Mouse (Mus musculus): ENCODE results near the gene Ss18l2. TPM values are rescaled to one million over a fixed set of nuclear protein-coding genes. Genes with fewer than 3 reads are reported as not detected.

Gene Ss18l2
- polyA plus RNA-seq, 1 experiment from 2014 or later = 111 TPM

GRCm38 (mm10) chr9:121690734-121691133, 19.4 kb upstream of the Ss18l2 start:
- peaks cover 27% of the 10 kb centered on the region; the same call in 1 of the 2 replicates for H3K36me3 ChIP-seq (ENCODE audit: control insufficient read depth, insufficient read depth, low read length)
- no peaks in the 10 kb centered on the region for H3K4me1 ChIP-seq (ENCODE audit: control insufficient read depth, insufficient read depth, low read length)
- H3K4me3 ChIP-seq (ENCODE audit: low read length) = no peak overlapping the region
- H3K27ac ChIP-seq (ENCODE audit: low read depth, low read length) = no peak overlapping the region
- H3K4me2 ChIP-seq (replicated peaks; ENCODE audit: low read depth, low read length) = no peak overlapping the region
- H3K9ac ChIP-seq (ENCODE audit: low read depth, low read length) = no peak overlapping the region
- WGBS = 93% methylated on average over 7 of the region's 7 CpGs
- no peak for ATAC-seq (ENCODE audit: low FRiP score, low TSS enrichment)
- no peaks in the 10 kb centered on the region for H3K27me3 ChIP-seq (ENCODE audit: control insufficient read depth, insufficient read depth, low read length)
- H3K9me3 ChIP-seq (ENCODE audit: control insufficient read depth, low read length) = no peaks in the 10 kb centered on the region

GRCm38 (mm10) chr9:121694736-121695135, 15.4 kb upstream of the Ss18l2 start:
- Histone ChIP-seq H3K4me1 (ENCODE audit: control insufficient read depth, insufficient read depth, low read length) (no peaks in the 10 kb centered on the region), H3K9me3 (ENCODE audit: control insufficient read depth, low read length) (no peaks in the 10 kb centered on the region), H3K4me3 (ENCODE audit: low read length) (no peak overlapping the region), H3K4me2 (replicated peaks; ENCODE audit: low read depth, low read length) (no peak overlapping the region), H3K36me3 (ENCODE audit: control insufficient read depth, insufficient read depth, low read length) (peaks cover 14% of the 10 kb centered on the region; the same call in 1 of the 2 replicates), H3K27me3 (ENCODE audit: control insufficient read depth, insufficient read depth, low read length) (no peaks in the 10 kb centered on the region), H3K9ac (ENCODE audit: low read depth, low read length) (no peak overlapping the region), H3K27ac (ENCODE audit: low read depth, low read length) (no peak overlapping the region)
- ATAC-seq (ENCODE audit: low FRiP score, low TSS enrichment) = no peak
- WGBS = 71% methylated on average over 12 of the region's 12 CpGs

GRCm38 (mm10) chr9:121696626-121697025, 13.5 kb upstream of the Ss18l2 start:
- H3K4me1 ChIP-seq (ENCODE audit: control insufficient read depth, insufficient read depth, low read length) = no peaks in the 10 kb centered on the region
- no peak overlapping the region for H3K27ac ChIP-seq (ENCODE audit: low read depth, low read length)
- H3K4me3 ChIP-seq (ENCODE audit: low read length) = no peak overlapping the region
- H3K27me3 ChIP-seq (ENCODE audit: control insufficient read depth, insufficient read depth, low read length) = no peaks in the 10 kb centered on the region
- H3K9me3 ChIP-seq (ENCODE audit: control insufficient read depth, low read length) = no peaks in the 10 kb centered on the region
- peaks cover 6% of the 10 kb centered on the region; the same call in 1 of the 2 replicates for H3K36me3 ChIP-seq (ENCODE audit: control insufficient read depth, insufficient read depth, low read length)
- H3K9ac ChIP-seq (ENCODE audit: low read depth, low read length) = no peak overlapping the region
- WGBS = 91% methylated on average over 9 of the region's 9 CpGs
- ATAC-seq (ENCODE audit: low FRiP score, low TSS enrichment) = no peak
- H3K4me2 ChIP-seq (replicated peaks; ENCODE audit: low read depth, low read length) = no peak overlapping the region

GRCm38 (mm10) chr9:121697150-121698049, 12.7 kb upstream of the Ss18l2 start:
- H3K27me3 ChIP-seq (ENCODE audit: control insufficient read depth, insufficient read depth, low read length) = no peaks in the 10 kb centered on the region
- 100% methylated on average over 1 of the region's 1 CpGs for WGBS
- 0 out of 2 replicates have a peak, but pooled peaks have one; percentile 32 for ATAC-seq (ENCODE audit: low FRiP score, low TSS enrichment)

GRCm38 (mm10) chr9:121704261-121704645, 5.9 kb upstream of the Ss18l2 start:
- 23% methylated on average over 11 of the region's 11 CpGs for WGBS

More at GRCm38 (mm10) chr9:121697150-121698049, 12.7 kb upstream of the Ss18l2 start:
- no peaks in the 10 kb centered on the region for H3K9me3 ChIP-seq (ENCODE audit: control insufficient read depth, low read length)
- H3K36me3 ChIP-seq (ENCODE audit: control insufficient read depth, insufficient read depth, low read length) = peaks cover 5% of the 10 kb centered on the region; the same call in 1 of the 2 replicates
- no peak overlapping the region for H3K4me2 ChIP-seq (replicated peaks; ENCODE audit: low read depth, low read length)
- no peak overlapping the region for H3K4me3 ChIP-seq (ENCODE audit: low read length)
- no peak overlapping the region for H3K27ac ChIP-seq (ENCODE audit: low read depth, low read length)
- no peak overlapping the region for H3K9ac ChIP-seq (ENCODE audit: low read depth, low read length)
- no peaks in the 10 kb centered on the region for H3K4me1 ChIP-seq (ENCODE audit: control insufficient read depth, insufficient read depth, low read length)

GRCm38 (mm10) chr9:121704646-121705625, 5.2 kb upstream of the Ss18l2 start, which contains the start of gene Sec22c:
Sec22c (minus strand) TSS chr9:121705490.
- Histone ChIP-seq H3K4me1 (ENCODE audit: control insufficient read depth, insufficient read depth, low read length) (peaks cover 27% of the 10 kb centered on the region), H3K9ac (ENCODE audit: low read depth, low read length) (peak within 1 kb of the TSS; percentile 72), H3K4me2 (replicated peaks; ENCODE audit: low read depth, low read length) (peak within 1 kb of the TSS; percentile 95), H3K27me3 (ENCODE audit: control insufficient read depth, insufficient read depth, low read length) (no peaks in the 10 kb centered on the region), H3K4me3 (ENCODE audit: low read length) (peak within 1 kb of the TSS; percentile 82), H3K36me3 (ENCODE audit: control insufficient read depth, insufficient read depth, low read length) (no peaks in the 10 kb centered on the region), H3K27ac (ENCODE audit: low read depth, low read length) (peak within 1 kb of the TSS; percentile 80), H3K9me3 (ENCODE audit: control insufficient read depth, low read length) (no peaks in the 10 kb centered on the region)
- peak; percentile 97 for ATAC-seq (ENCODE audit: low FRiP score, low TSS enrichment)
- WGBS = 2% methylated on average over 69 of the region's 69 CpGs

More at GRCm38 (mm10) chr9:121704261-121704645, 5.9 kb upstream of the Ss18l2 start:
- peak overlapping the region; percentile 95 for H3K4me2 ChIP-seq (replicated peaks; ENCODE audit: low read depth, low read length)
- peaks cover 21% of the 10 kb centered on the region for H3K4me1 ChIP-seq (ENCODE audit: control insufficient read depth, insufficient read depth, low read length)
- H3K9me3 ChIP-seq (ENCODE audit: control insufficient read depth, low read length) = no peaks in the 10 kb centered on the region
- no peaks in the 10 kb centered on the region for H3K36me3 ChIP-seq (ENCODE audit: control insufficient read depth, insufficient read depth, low read length)
- 0 out of 2 replicates have a peak overlapping the region, but pooled peaks have one; percentile 80 for H3K27ac ChIP-seq (ENCODE audit: low read depth, low read length)
- peak overlapping the region; percentile 72 for H3K9ac ChIP-seq (ENCODE audit: low read depth, low read length)
- H3K4me3 ChIP-seq (ENCODE audit: low read length) = peak overlapping the region; percentile 82
- no peak for ATAC-seq (ENCODE audit: low FRiP score, low TSS enrichment)
- H3K27me3 ChIP-seq (ENCODE audit: control insufficient read depth, insufficient read depth, low read length) = no peaks in the 10 kb centered on the region

- no peak overlapping the region for H3K4me2 ChIP-seq (replicated peaks; ENCODE audit: low read depth, low read length)
- no peaks in the 10 kb centered on the region for H3K27me3 ChIP-seq (ENCODE audit: control insufficient read depth, insufficient read depth, low read length)
- no peak overlapping the region for H3K4me3 ChIP-seq (ENCODE audit: low read length)
- no peak overlapping the region for H3K27ac ChIP-seq (ENCODE audit: low read depth, low read length)
- no peaks in the 10 kb centered on the region for H3K9me3 ChIP-seq (ENCODE audit: control insufficient read depth, low read length)
- peaks cover 32% of the 10 kb centered on the region for H3K4me1 ChIP-seq (ENCODE audit: control insufficient read depth, insufficient read depth, low read length)
- ATAC-seq (ENCODE audit: low FRiP score, low TSS enrichment) = no peak
- H3K9ac ChIP-seq (ENCODE audit: low read depth, low read length) = no peak overlapping the region
- no peaks in the 10 kb centered on the region for H3K36me3 ChIP-seq (ENCODE audit: control insufficient read depth, insufficient read depth, low read length)
- 76% methylated on average over 6 of the region's 6 CpGs for WGBS
Observed at GRCm38 (mm10) chr9:121706029-121706675, 4.0 kb upstream of the Ss18l2 start.

- peaks cover 40% of the 10 kb centered on the region for H3K4me1 ChIP-seq (ENCODE audit: control insufficient read depth, insufficient read depth, low read length)
- H3K27me3 ChIP-seq (ENCODE audit: control insufficient read depth, insufficient read depth, low read length) = no peaks in the 10 kb centered on the region
- no peak for ATAC-seq (ENCODE audit: low FRiP score, low TSS enrichment)
- no peak overlapping the region for H3K4me2 ChIP-seq (replicated peaks; ENCODE audit: low read depth, low read length)
- H3K9me3 ChIP-seq (ENCODE audit: control insufficient read depth, low read length) = no peaks in the 10 kb centered on the region
- no peak overlapping the region for H3K4me3 ChIP-seq (ENCODE audit: low read length)
- H3K27ac ChIP-seq (ENCODE audit: low read depth, low read length) = 0 out of 2 replicates have a peak overlapping the region, but pooled peaks have one; percentile 2
- H3K9ac ChIP-seq (ENCODE audit: low read depth, low read length) = no peak overlapping the region
- WGBS = 17% methylated on average over 6 of the region's 6 CpGs
- H3K36me3 ChIP-seq (ENCODE audit: control insufficient read depth, insufficient read depth, low read length) = peaks cover 4% of the 10 kb centered on the region
Observed at GRCm38 (mm10) chr9:121707801-121708200, 2.3 kb upstream of the Ss18l2 start.
